Mouse (Mus musculus) urinary bladder, postnatal 36 days (tissue): ENCODE measurements at regions not wholly inside any gene's neighbourhood (a gene's known extent, or its start where the extent isn't known, plus 50 kb on each side); places are given as distances from the start of the nearest gene placed in this dataset.

Source experiments
- DNase-seq, 2 experiments: peaks; one replicate each; pipeline ENCODE4 v3.0.0; 2022; ENCODE audit warnings: low spot score in 2 of 2, mixed read lengths in 1 of 2

DNA sequence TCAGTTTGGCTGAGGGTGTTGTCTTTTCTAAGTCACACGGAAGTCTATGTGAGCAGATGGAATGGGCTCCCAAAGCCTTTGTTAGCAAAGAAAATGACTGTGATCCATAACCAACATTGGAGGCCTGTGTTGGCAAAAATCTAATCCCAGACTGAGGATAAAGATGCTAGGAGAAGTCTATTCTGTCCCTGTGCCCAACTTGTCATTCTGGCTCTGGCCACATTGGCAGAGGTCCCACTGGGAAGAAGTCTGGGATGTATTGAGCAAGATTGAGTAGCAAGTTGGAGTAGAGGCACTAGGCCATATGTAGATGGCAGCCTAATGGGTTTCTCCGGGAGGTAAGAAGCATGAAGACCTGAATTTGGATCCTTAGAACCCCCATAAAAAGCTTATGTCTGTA is 54.1 kb downstream of the Nog start:
- DNase-seq = peak in 1 of 2 experiments; percentile 20

GRCm38 (mm10) chr11:89243370-89243769 is 58.8 kb downstream of the Nog start:
- peak in 1 of 2 experiments; percentile 3 for DNase-seq

- no peak for DNase-seq
These were observed 60.0 kb downstream of the Nog start for GRCm38 (mm10) chr11:89242130-89242529.

DNA sequence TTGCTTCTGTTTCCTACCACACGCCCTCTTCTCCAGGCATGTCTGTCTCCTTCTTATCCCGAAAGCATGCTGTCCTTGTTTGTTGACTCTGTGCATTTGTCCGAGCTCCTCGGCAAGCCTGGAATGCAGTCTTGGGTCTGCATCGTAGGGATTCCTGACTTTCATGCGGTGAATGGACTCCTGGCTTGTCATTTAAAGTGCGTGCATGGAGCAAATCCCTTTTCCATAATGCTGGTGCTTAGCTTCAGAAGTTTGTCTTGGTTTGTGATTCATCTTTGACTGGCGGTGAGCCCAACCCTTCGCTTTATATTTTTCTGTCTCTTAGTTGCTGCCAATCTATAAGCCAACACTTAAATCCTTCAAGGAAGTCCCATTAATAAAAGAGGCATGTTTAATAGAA is 62.2 kb downstream of the Nog start:
- DNase-seq = no peak

DNA sequence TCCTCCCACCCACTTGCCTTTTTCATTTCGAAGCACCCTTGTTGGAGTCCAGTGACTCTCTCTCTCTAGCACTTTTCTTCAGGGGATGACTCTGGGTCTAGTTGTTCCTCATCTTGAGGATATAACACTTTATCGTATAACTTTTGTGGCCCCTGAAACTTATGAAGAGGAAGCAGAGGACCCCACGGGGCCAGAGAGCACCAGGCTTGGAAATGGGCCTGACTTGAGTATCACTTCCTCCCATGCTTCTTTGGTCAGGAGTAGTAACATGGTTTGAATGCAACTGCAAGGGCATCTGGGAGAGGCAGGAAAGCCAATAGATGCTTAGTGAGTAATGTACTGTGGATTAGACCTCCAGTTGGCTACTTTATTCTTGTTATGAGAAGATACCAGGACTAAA is 65.2 kb downstream of the Nog start:
- no peak for DNase-seq

GRCm38 (mm10) chr11:89232884-89233480 is 69.2 kb downstream of the Nog start:
- DNase-seq = no peak

DNA sequence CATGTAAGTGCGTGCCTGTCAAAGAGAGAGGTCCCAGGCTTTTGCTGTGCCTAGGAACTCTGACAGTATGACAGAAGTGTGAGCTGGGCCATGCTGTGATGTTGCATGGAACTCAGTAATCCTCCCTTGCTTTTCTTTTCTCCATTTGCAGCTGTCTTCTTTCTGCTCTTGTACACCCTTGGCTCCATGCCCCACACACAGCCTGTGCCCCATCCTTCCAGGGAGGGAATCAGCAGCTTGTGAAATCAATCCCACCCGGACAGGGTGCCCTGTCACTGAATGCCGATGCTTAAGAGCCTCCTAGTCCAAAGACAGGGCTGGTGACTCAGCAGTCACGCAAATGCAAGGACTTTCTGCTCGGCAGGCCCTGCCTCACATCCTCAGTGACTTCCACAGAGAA is 72.4 kb downstream of the Nog start:
- peak in 1 of 2 experiments; percentile 5 for DNase-seq

DNA sequence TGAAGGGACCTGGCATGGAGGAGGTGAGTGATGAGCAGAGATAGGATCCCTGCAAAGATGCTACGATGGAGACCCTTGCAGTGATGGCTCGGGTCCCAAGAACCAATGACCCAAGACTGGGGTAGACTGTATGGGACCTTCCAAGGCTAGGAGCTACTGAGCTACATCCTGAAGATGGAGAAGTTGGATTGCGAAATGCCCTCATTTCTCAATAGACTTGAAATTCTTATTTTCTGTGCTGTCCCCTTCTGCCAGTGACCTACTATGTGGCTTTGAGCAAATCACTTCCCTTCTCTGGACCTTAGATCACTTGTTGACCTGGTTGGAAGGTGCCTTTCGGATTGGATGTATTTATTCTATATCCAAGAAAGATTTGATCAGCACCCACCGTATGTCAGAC is 88.9 kb downstream of the Nog start:
- DNase-seq = no peak

- no peak for DNase-seq
These were observed 92.6 kb downstream of the Nog start for GRCm38 (mm10) chr11:89209531-89209950.

GRCm38 (mm10) chr11:89209072-89209471 is 93.1 kb downstream of the Nog start:
- DNase-seq = no peak

GRCm38 (mm10) chr11:89206788-89207187 is 95.3 kb downstream of the Nog start:
- no peak for DNase-seq

GRCm38 (mm10) chr11:89204948-89205545 is 97.1 kb downstream of the Nog start:
- no peak for DNase-seq

GRCm38 (mm10) chr11:89200458-89200857 is 101.7 kb downstream of the Nog start:
- DNase-seq = no peak

DNA sequence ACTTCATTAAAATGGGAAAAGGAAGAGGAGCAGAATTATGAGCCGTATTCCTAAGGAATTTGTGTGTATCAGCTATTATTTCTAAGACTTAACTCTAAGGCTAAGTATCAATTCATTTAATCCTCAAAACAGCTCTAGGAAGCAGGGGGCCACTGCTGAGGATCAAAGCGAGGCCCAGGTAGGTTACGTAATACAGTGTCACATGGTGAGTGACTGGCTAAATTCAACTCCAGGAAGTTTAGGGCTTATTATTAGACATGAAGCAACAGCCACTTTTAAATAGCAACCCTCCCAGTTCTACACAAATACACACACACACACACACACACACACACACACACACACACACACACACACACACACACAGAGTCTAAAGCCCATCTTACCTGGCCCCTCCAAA is 109.3 kb downstream of the Nog start:
- DNase-seq = no peak

GRCm38 (mm10) chr11:89186911-89187621 is 113.4 kb downstream of the Gm525 start:
- DNase-seq = peak; percentile 74 to 87

DNA sequence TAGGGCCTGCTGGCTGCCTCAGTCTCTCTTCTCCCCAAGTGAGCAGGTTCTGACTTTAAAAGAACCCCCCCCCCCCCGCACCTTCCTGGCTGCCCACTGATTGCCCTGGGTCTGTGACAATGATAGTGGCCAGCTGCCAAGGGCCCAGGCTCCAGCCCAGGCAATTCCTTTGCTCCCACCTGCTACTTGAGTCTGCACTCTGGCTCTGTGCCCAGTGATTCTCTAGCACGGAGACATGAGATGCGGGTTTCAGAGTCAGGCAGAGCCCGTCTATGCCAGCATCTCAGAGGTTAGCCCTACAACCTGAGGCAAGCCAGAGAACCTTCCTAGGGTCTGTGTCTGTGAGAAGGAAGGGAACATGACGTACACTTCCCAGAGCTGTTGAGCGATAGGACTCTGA is 112.2 kb downstream of the Gm525 start:
- no peak for DNase-seq

DNA sequence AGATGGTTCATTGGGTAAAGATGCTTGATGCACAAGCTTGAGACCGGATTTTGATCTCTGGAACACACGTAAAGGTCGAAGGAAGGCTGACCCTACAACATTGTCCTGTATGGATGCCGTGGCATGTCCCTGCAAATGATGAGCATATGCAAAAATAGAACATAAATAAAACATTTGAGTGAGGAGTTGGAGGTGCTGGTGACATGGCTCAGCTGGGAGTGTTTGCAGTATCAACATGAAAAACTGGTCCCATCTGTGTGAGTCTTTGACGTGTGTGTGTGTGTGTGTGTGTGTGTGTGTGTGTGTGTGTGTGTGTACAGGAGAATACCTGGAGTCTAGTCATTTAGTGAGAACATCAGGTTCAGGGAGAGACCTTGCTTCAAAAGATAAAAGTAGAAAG is 107.8 kb downstream of the Gm525 start:
- DNase-seq = no peak

- no peak for DNase-seq
These were observed 104.8 kb downstream of the Gm525 start for GRCm38 (mm10) chr11:89178436-89178835.

DNA sequence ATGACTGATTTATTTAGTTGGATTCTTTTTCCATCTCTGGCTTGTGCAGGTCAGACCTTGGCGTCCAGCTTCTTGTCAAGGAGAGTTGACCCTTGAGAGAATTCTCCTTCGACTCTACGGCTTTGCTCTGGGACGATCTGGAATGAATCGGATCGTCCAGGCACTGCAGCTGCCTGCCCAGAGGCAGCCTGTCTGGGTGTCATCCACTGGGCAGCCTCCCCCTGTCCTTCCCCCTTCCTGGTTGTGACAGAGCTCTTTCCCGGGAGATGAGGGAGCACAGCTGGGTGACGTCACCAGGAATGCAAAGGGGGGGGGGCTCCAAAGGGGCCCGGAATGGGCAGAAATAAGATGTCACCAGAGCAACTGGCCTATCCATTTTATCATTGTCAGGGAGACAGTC is 101.9 kb downstream of the Gm525 start:
- no peak for DNase-seq

- DNase-seq = no peak
These were observed 101.3 kb downstream of the Gm525 start for GRCm38 (mm10) chr11:89174967-89175366.

DNA sequence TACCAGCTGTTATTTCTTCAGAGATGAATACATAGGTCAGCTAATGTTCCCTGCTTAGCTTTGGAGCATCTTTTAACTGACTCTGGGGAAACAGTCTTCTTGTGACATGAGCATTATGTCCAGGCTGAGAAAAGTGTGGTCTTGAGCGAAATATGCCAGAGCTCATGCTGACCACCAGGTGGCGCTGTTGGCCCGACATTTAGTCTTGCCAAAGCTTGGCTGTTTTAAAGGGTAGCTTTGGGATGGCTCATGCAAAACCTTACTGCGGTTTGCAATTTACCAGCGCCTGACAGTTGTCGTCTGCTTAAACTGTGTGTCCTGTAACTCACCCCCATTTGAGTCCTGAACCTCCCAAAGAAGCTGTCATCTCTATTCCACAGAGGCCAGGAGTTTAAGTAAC is 91.6 kb downstream of the Gm525 start:
- DNase-seq = peak; percentile 71 to 82

DNA sequence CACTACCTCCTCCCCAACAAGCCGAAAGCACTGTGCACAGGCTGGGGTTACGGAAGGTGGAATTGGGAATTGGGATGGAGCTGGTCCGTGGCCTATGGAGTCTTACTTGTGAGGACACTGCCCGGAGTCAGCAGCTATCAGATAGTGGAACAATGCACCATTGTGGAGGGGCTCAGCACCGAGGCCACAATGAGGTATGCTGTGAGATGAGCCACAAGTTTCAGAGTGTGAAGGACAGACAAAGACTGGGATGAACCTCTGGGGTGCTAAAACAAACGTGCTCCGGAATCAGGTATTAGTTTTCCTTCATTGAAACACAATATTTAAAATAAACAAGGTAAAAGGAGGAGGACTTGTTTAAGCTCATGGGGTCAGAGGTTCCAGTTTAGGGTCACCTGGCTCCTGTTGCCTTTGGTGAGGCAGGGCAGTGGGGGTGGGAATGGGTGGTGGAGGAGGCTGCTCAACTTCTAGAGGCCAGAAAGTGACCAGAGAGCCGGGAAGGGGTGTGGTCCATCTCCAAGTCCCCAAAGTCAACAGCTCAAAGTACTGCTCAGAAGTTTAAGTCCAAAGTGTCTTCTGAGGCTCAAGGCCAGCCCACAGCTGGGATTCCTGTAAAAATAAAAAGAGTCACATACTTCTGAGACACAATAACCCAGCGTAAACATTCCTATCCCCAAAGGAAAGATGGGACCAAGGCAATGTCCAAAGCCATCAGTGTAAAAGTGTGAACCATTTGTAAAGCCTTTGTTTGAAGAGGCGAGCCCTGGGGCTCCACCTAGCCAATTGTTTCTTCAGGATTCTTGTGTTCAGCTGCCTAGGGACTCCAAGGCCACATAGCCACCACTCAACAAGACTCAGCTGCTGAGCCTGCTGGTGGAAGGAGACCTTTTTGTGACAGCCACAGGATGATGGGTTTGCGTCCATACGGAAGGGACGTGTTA is 80.1 kb downstream of the Gm525 start:
- no peak for DNase-seq
